ENCODE assay signal across 18 mouse cellular contexts in genomic region chr13:73071032-73071431, GRCm38 (mm10).
DNase-seq lines count a peak whose midpoint lies in the region; ATAC-seq and TF ChIP-seq lines count a peak whose summit lies in the region.
"Had no signal": no experiment of that assay in that cellular context is flagged by ENCODE, and none has a peak within 500 bp of the region (broad histone marks: within the 10 kb centered on the region; RNA-seq: fewer than 3 reads in every experiment).

No protein-coding gene starts in this region.

- no peaks in the 10 kb centered on the region for H3K9me3 ChIP-seq in lung, embryonic 15.5 days
- H3K9me3 ChIP-seq in forebrain, embryonic 14.5 days (replicated peaks; ENCODE audit: control insufficient read depth, low read length), result no peaks in the 10 kb centered on the region
- no peaks in the 10 kb centered on the region for H3K9me3 ChIP-seq in hindbrain, embryonic 13.5 days
- no peaks in the 10 kb centered on the region for H3K9me3 ChIP-seq in liver, postnatal 0 days (ENCODE audit: low read length)
- H3K9me3 ChIP-seq: limb, embryonic 15.5 days had no signal

- DNase-seq in lung, adult 2 months, result no peak
- peak; percentile 39 for DNase-seq in brain, embryonic 14.5 days (ENCODE audit: low read depth)
- DNase-seq in forebrain, embryonic 14.5 days (ENCODE audit: low spot score), result peak; percentile 21
- no peak for DNase-seq in spleen, postnatal 10 days (ENCODE audit: low spot score in 2 of 2)
- no peak for DNase-seq in cerebellum, postnatal 4 days (ENCODE audit: low spot score in 2 of 2)
- no peak for DNase-seq in liver, postnatal 0 days
- DNase-seq: adrenal gland, postnatal 14 days; cerebellum, postnatal 36 days; gastrocnemius, postnatal 10 days; heart, adult 18-20 months; kidney, adult 11 months; spleen, adult 18-20 months had no signal

- peak; percentile 4; the same call in 1 of the 2 replicates for ATAC-seq in lung, embryonic 15.5 days (ENCODE audit: borderline replicate concordance, extremely low read depth, low FRiP score, low TSS enrichment)
- ATAC-seq in forebrain, embryonic 14.5 days, result peak; percentile 32; the same call in 1 of the 2 replicates
- ATAC-seq in hindbrain, embryonic 13.5 days (ENCODE audit: low FRiP score), result no peak
- no peak for ATAC-seq in liver, postnatal 0 days

- no peaks in the 10 kb centered on the region for H3K36me3 ChIP-seq in lung, embryonic 15.5 days
- no peaks in the 10 kb centered on the region for H3K36me3 ChIP-seq in forebrain, embryonic 14.5 days (ENCODE audit: control insufficient read depth, insufficient read depth, low read length)
- no peaks in the 10 kb centered on the region for H3K36me3 ChIP-seq in hindbrain, embryonic 13.5 days
- H3K36me3 ChIP-seq in liver, postnatal 0 days (replicated peaks; ENCODE audit: insufficient read depth, low read length), result no peaks in the 10 kb centered on the region
- H3K36me3 ChIP-seq: limb, embryonic 15.5 days had no signal

- H3K27ac ChIP-seq in lung, embryonic 15.5 days, result no peak overlapping the region
- no peak overlapping the region for H3K27ac ChIP-seq in forebrain, embryonic 14.5 days (ENCODE audit: low read depth, low read length)
- peak overlapping the region; percentile 62; the same call in 1 of the 2 replicates for H3K27ac ChIP-seq in hindbrain, embryonic 13.5 days
- H3K27ac ChIP-seq in liver, postnatal 0 days (ENCODE audit: low read depth), result no peak overlapping the region
- H3K27ac ChIP-seq: kidney, postnatal 0 days; layer of hippocampus, adult 2 months; limb, embryonic 15.5 days; macrophage had no signal

- 17% methylated on average over 8 of the region's 8 CpGs for WGBS in lung, embryonic 15.5 days
- WGBS in lung, adult 2 months, result 33% methylated on average over 8 of the region's 8 CpGs
- WGBS in forebrain, embryonic 14.5 days, result 32% methylated on average over 8 of the region's 8 CpGs
- WGBS in hindbrain, embryonic 13.5 days, result 24% methylated on average over 8 of the region's 8 CpGs
- WGBS in liver, postnatal 0 days (ENCODE audit: insufficient replicate concordance), result 77% methylated on average over 8 of the region's 8 CpGs

- H3K4me1 ChIP-seq in lung, embryonic 15.5 days, result peaks cover 22% of the 10 kb centered on the region; the same call in 1 of the 2 replicates
- no peaks in the 10 kb centered on the region for H3K4me1 ChIP-seq in lung, adult 2 months (ENCODE audit: control insufficient read depth, insufficient read depth, low read length)
- H3K4me1 ChIP-seq in forebrain, embryonic 14.5 days (ENCODE audit: control insufficient read depth, insufficient read depth, low read length), result peaks cover 8% of the 10 kb centered on the region; the same call in 1 of the 2 replicates
- peaks cover 49% of the 10 kb centered on the region for H3K4me1 ChIP-seq in hindbrain, embryonic 13.5 days (replicated peaks)
- no peaks in the 10 kb centered on the region for H3K4me1 ChIP-seq in liver, postnatal 0 days (ENCODE audit: insufficient read depth)

- no peak overlapping the region for H3K9ac ChIP-seq in lung, embryonic 15.5 days
- no peak overlapping the region for H3K9ac ChIP-seq in forebrain, embryonic 14.5 days (ENCODE audit: low read length)
- H3K9ac ChIP-seq in hindbrain, embryonic 13.5 days, result no peak overlapping the region
- no peak overlapping the region for H3K9ac ChIP-seq in liver, postnatal 0 days (replicated peaks)
- H3K9ac ChIP-seq: limb, embryonic 15.5 days had no signal

- TF ChIP-seq EP300 in liver, postnatal 0 days (IDR thresholded peaks at IDR 0.05; ENCODE audit: low read depth), result no peak

- no peaks in the 10 kb centered on the region; the same call in 1 of the 2 replicates for H3K27me3 ChIP-seq in lung, embryonic 15.5 days
- no peaks in the 10 kb centered on the region for H3K27me3 ChIP-seq in forebrain, embryonic 14.5 days (replicated peaks; ENCODE audit: control insufficient read depth, insufficient read depth, low read length)
- H3K27me3 ChIP-seq in hindbrain, embryonic 13.5 days, result peaks cover 72% of the 10 kb centered on the region
- no peaks in the 10 kb centered on the region for H3K27me3 ChIP-seq in liver, postnatal 0 days (ENCODE audit: insufficient read depth, low read length)

- no peak for TF ChIP-seq POLR2A in lung, adult 2 months (IDR thresholded peaks at IDR 0.05; ENCODE audit: borderline replicate concordance, extremely low read depth, low read depth, low read length)
- TF ChIP-seq POLR2A in brain, embryonic 14.5 days (IDR thresholded peaks at IDR 0.05; ENCODE audit: borderline replicate concordance, extremely low read depth, insufficient read depth, insufficient read length, poor library complexity, severe bottlenecking), result no peak

- H3K4me2 ChIP-seq in lung, embryonic 15.5 days, result no peak overlapping the region
- no peak overlapping the region for H3K4me2 ChIP-seq in forebrain, embryonic 14.5 days (ENCODE audit: low read length)
- H3K4me2 ChIP-seq in hindbrain, embryonic 13.5 days, result no peak overlapping the region
- no peak overlapping the region for H3K4me2 ChIP-seq in liver, postnatal 0 days (ENCODE audit: low read depth, low read length)
- H3K4me2 ChIP-seq: limb, embryonic 15.5 days had no signal

- TF ChIP-seq CTCF in lung, adult 2 months (IDR thresholded peaks at IDR 0.05; ENCODE audit: insufficient read depth, low read length), result no peak
- TF ChIP-seq CTCF in brain, embryonic 14.5 days (IDR thresholded peaks at IDR 0.05; ENCODE audit: borderline replicate concordance, extremely low read depth, insufficient read depth, insufficient read length), result no peak
- no peak for TF ChIP-seq CTCF in liver, postnatal 0 days (IDR thresholded peaks at IDR 0.05; ENCODE audit: low read depth)

- no peak overlapping the region for H3K4me3 ChIP-seq in lung, embryonic 15.5 days
- no peak overlapping the region for H3K4me3 ChIP-seq in lung, adult 2 months (replicated peaks; ENCODE audit: extremely low read depth, low read depth, low read length)
- no peak overlapping the region for H3K4me3 ChIP-seq in forebrain, embryonic 14.5 days (ENCODE audit: low read depth, low read length)
- H3K4me3 ChIP-seq in hindbrain, embryonic 13.5 days, result no peak overlapping the region
- no peak overlapping the region for H3K4me3 ChIP-seq in liver, postnatal 0 days (ENCODE audit: low read depth, low read length)
- H3K4me3 ChIP-seq: layer of hippocampus, adult 2 months; limb, embryonic 15.5 days had no signal

Comparison
In these comparisons a context has a peak if more than half of its experiments do, and no peak if none do; other contexts are left out.
1. ATAC-seq: peak in lung, embryonic 15.5 days (single experiment) and forebrain, embryonic 14.5 days (single experiment); none in hindbrain, embryonic 13.5 days (single experiment) and liver, postnatal 0 days (single experiment).
2. DNase-seq: peak in brain, embryonic 14.5 days (single experiment) and forebrain, embryonic 14.5 days (single experiment); none in lung, adult 2 months (single experiment), spleen, postnatal 10 days (0 of 2), cerebellum, postnatal 4 days (0 of 2) and liver, postnatal 0 days (single experiment).